Mouse (Mus musculus): Measurements from ENCODE around the gene Chrng.
A peak's percentile ranks its signal among the peaks of the same experiment; 100 is the strongest.

DNA sequence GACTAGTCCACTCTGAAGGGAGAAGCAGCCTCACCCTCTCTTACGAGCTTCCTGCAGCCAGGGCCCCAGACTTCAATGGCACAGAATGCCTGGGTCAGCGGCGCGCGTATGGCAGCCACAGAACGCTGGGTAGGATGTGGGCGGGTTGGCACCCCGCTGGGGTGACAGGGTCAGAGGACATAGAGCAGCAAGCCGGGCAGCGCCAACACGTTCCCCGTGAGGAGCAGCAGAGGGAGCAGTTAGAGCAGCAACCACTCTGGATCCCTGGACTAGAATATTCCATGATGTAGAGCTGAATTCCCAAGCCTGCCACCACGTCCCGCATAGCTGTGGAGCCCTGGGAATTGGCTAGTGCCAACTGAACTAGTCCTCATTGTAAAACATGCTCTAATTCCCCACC is 54.0 kb downstream of the Chrng start:
- TF ChIP-seq CTCF (IDR thresholded peaks at IDR 0.05; ENCODE audit: low read depth, low read length) (peak; percentile 82), POLR2A (IDR thresholded peaks at IDR 0.05; ENCODE audit: extremely low read depth, insufficient read depth, low read length) (no peak)

Measured in liver, adult 2 months (tissue).